Mouse (Mus musculus): ENCODE measurements around the gene Aox2. TPM values are rescaled to one million over a fixed set of nuclear protein-coding genes. Genes with fewer than 3 reads are reported as not detected.
A peak's percentile ranks its signal among the peaks of the same experiment; 100 is the strongest.

Gene Aox2
- total RNA-seq, 2 experiments from 2014 or later, result 0.10 to 0.11 TPM

GRCm38 (mm10) chr1:58294730-58295129 is 16.6 kb downstream of the Aox2 start:
- H3K4me3 ChIP-seq, result no peak overlapping the region
- TF ChIP-seq CTCF (IDR thresholded peaks at IDR 0.05), result no peak
- no peak overlapping the region for H3K27ac ChIP-seq
- intact Hi-C loops (cut with DNase I), result loop anchor here (5.0 kb wide), 2 partner anchors 52 to 867 kb away; no protein-coding TSS in a partner anchor
- DNase-seq, result no peak

- Histone ChIP-seq H3K27ac (no peak overlapping the region), H3K4me3 (no peak overlapping the region)
- intact Hi-C loops (cut with DNase I), result loop anchor here (1.0 to 5.0 kb wide), 2 partner anchors 140 to 869 kb away; no protein-coding TSS in a partner anchor
- peak; percentile 83 for DNase-seq
- TF ChIP-seq CTCF (IDR thresholded peaks at IDR 0.05), result peak; percentile 84
Observed at GRCm38 (mm10) chr1:58296278-58296677, 18.2 kb downstream of the Aox2 start.

GRCm38 (mm10) chr1:58296821-58297220 is 18.7 kb downstream of the Aox2 start:
- intact Hi-C loops (cut with DNase I), result loop anchor here (1.0 to 5.0 kb wide), 2 partner anchors 141 to 870 kb away; no protein-coding TSS in a partner anchor
- no peak for TF ChIP-seq CTCF (IDR thresholded peaks at IDR 0.05)

GRCm38 (mm10) chr1:58298347-58298746 is 20.2 kb downstream of the Aox2 start:
- no peak overlapping the region for H3K27ac ChIP-seq
- H3K4me3 ChIP-seq, result no peak overlapping the region
- intact Hi-C loops (cut with DNase I), result loop anchor here (5.0 kb wide), 1 partner anchor 871 kb away; no protein-coding TSS in a partner anchor
- no peak for TF ChIP-seq CTCF (IDR thresholded peaks at IDR 0.05)
- no peak for DNase-seq

More at GRCm38 (mm10) chr1:58296821-58297220, 18.7 kb downstream of the Aox2 start:
- H3K27ac ChIP-seq, result no peak overlapping the region
- DNase-seq, result no peak
- no peak overlapping the region for H3K4me3 ChIP-seq

- no peak overlapping the region for H3K27ac ChIP-seq
- no peak for DNase-seq
- H3K4me3 ChIP-seq, result no peak overlapping the region
- no peak for TF ChIP-seq CTCF (IDR thresholded peaks at IDR 0.05)
- intact Hi-C loops (cut with DNase I), result no loop called here
Observed at GRCm38 (mm10) chr1:58301073-58301472, 22.9 kb downstream of the Aox2 start.

GRCm38 (mm10) chr1:58302015-58302414 is 23.9 kb downstream of the Aox2 start:
- Histone ChIP-seq H3K27ac (no peak overlapping the region), H3K4me3 (no peak overlapping the region)
- intact Hi-C loops (cut with DNase I), result no loop called here
- no peak for TF ChIP-seq CTCF (IDR thresholded peaks at IDR 0.05)
- no peak for DNase-seq

GRCm38 (mm10) chr1:58303009-58303408 is 24.9 kb downstream of the Aox2 start:
- TF ChIP-seq CTCF (IDR thresholded peaks at IDR 0.05), result no peak
- intact Hi-C loops (cut with DNase I), result no loop called here

GRCm38 (mm10) chr1:58303726-58304125 is 25.6 kb downstream of the Aox2 start:
- Histone ChIP-seq H3K4me3 (no peak overlapping the region), H3K27ac (no peak overlapping the region; the same call in 1 of the 2 replicates)
- TF ChIP-seq CTCF (IDR thresholded peaks at IDR 0.05), result no peak
- DNase-seq, result peak; percentile 39
- intact Hi-C loops (cut with DNase I), result no loop called here

More at GRCm38 (mm10) chr1:58303009-58303408, 24.9 kb downstream of the Aox2 start:
- Histone ChIP-seq H3K4me3 (no peak overlapping the region), H3K27ac (no peak overlapping the region)
- no peak for DNase-seq

- Histone ChIP-seq H3K27ac (no peak overlapping the region), H3K4me3 (no peak overlapping the region)
- no peak for TF ChIP-seq CTCF (IDR thresholded peaks at IDR 0.05)
- no peak for DNase-seq
- intact Hi-C loops (cut with DNase I), result no loop called here
Observed at GRCm38 (mm10) chr1:58304296-58304695, 26.2 kb downstream of the Aox2 start.

GRCm38 (mm10) chr1:58307181-58307580 is 29.1 kb downstream of the Aox2 start:
- intact Hi-C loops (cut with DNase I), result no loop called here
- DNase-seq, result no peak
- H3K27ac ChIP-seq, result no peak overlapping the region
- no peak overlapping the region for H3K4me3 ChIP-seq
- no peak for TF ChIP-seq CTCF (IDR thresholded peaks at IDR 0.05)

- TF ChIP-seq CTCF (IDR thresholded peaks at IDR 0.05), result no peak
- no peak for DNase-seq
- intact Hi-C loops (cut with DNase I), result no loop called here
- Histone ChIP-seq H3K4me3 (no peak overlapping the region), H3K27ac (no peak overlapping the region)
Observed at GRCm38 (mm10) chr1:58308594-58308993, 30.5 kb downstream of the Aox2 start.

- H3K27ac ChIP-seq, result no peak overlapping the region
- H3K4me3 ChIP-seq, result no peak overlapping the region
- no peak for DNase-seq
- no peak for TF ChIP-seq CTCF (IDR thresholded peaks at IDR 0.05)
- intact Hi-C loops (cut with DNase I), result no loop called here
Observed at GRCm38 (mm10) chr1:58309853-58310252, 31.7 kb downstream of the Aox2 start.

- no peak overlapping the region for H3K27ac ChIP-seq
- no peak for DNase-seq
- intact Hi-C loops (cut with DNase I), result no loop called here
- TF ChIP-seq CTCF (IDR thresholded peaks at IDR 0.05), result no peak
- H3K4me3 ChIP-seq, result no peak overlapping the region
Observed at GRCm38 (mm10) chr1:58311221-58311864, 33.2 kb downstream of the Aox2 start.

GRCm38 (mm10) chr1:58313173-58313572 is 35.0 kb downstream of the Aox2 start:
- no peak for TF ChIP-seq CTCF (IDR thresholded peaks at IDR 0.05)
- DNase-seq, result no peak
- H3K4me3 ChIP-seq, result no peak overlapping the region
- intact Hi-C loops (cut with DNase I), result no loop called here
- H3K27ac ChIP-seq, result no peak overlapping the region

Data from gastrocnemius, adult 2 months (tissue).